Mouse (Mus musculus) kidney, embryonic 14.5 days (tissue): ENCODE data around the gene Nrxn2. TPM values are rescaled to one million over a fixed set of nuclear protein-coding genes. Genes with fewer than 3 reads are reported as not detected.

ENCODE experiments used
- ATAC-seq: fragments of 200-750 bp; cut with Nextera tagmentation; 2 replicates; pipeline ENCODE4 v1.8.0; 2017; ENCODE audit warnings: moderate number of reproducible peaks, mild to moderate bottlenecking, moderate TSS enrichment, moderate library complexity; ENCODE audit not compliant: low FRiP score, low TSS enrichment
- H3K27ac ChIP-seq: fragments of 300-500 bp; sonication (generic); 2 replicates; pipeline ENCODE4 v1.5.1; 2014; ENCODE audit warnings: low read depth, mild to moderate bottlenecking, low read length, moderate library complexity, mixed read lengths
- H3K27me3 ChIP-seq: fragments of 300-500 bp; sonication (generic); 2 replicates; pipeline ENCODE4 v1.6.1; 2014; ENCODE audit warnings: mild to moderate bottlenecking, low read length; ENCODE audit not compliant: control insufficient read depth, insufficient read depth
- H3K36me3 ChIP-seq: fragments of 300-500 bp; sonication (generic); 2 replicates; pipeline ENCODE4 v1.6.1; 2014; ENCODE audit warnings: low read length, mixed read lengths; ENCODE audit not compliant: control insufficient read depth, insufficient read depth
- H3K4me1 ChIP-seq: fragments of 300-500 bp; sonication (generic); 2 replicates; pipeline ENCODE4 v1.6.1; 2014; ENCODE audit warnings: low read length, mixed read lengths; ENCODE audit not compliant: control insufficient read depth, insufficient read depth
- H3K4me2 ChIP-seq: fragments of 300-500 bp; sonication (generic); replicated peaks from 2 replicates; pipeline ENCODE4 v1.6.1; 2014; ENCODE audit warnings: low read depth, mild to moderate bottlenecking, low read length
- H3K4me3 ChIP-seq: fragments of 300-500 bp; sonication (generic); 2 replicates; pipeline ENCODE4 v1.5.1; 2014; ENCODE audit warnings: mild to moderate bottlenecking, low read length
- H3K9ac ChIP-seq: fragments of 300-500 bp; sonication (generic); 2 replicates; pipeline ENCODE4 v1.6.1; 2014; ENCODE audit warnings: low read depth, mild to moderate bottlenecking, low read length, moderate library complexity
- H3K9me3 ChIP-seq: fragments of 300-500 bp; sonication (generic); 2 replicates; pipeline ENCODE4 v1.6.1; 2016; ENCODE audit warnings: low read length; ENCODE audit not compliant: control insufficient read depth
- WGBS: fragments of 180-500 bp; shearing (Covaris S2); extraction: QIAGEN DNeasy Blood & Tissue Kit; methylation state at CpG from one replicate; pipeline ENCODE4 v1.1.7; 2014; 5-methylcytosine and 5-hydroxymethylcytosine counted together
- polyA plus RNA-seq: library from polyadenylated mRNA; unstranded; fragments of >200 nt; fragmentation: Nextera tagmentation; extraction: Ambion mirVana; gene quantifications from 2 replicates; pipeline ENCODE4 v1.2.1, GENCODE M21; 2014

Gene Nrxn2
- polyA plus RNA-seq, 1 experiment from 2014 or later, result 5.4 TPM

GRCm38 (mm10) chr19:6515448-6515847, 96.9 kb downstream of the Nrxn2 start:
- ATAC-seq, result no peak
- WGBS, result 59% methylated on average over 5 of the region's 5 CpGs
- no peak overlapping the region for H3K4me2 ChIP-seq
- no peak overlapping the region for H3K27ac ChIP-seq
- no peaks in the 10 kb centered on the region for H3K36me3 ChIP-seq
- H3K4me1 ChIP-seq, result peaks cover 8% of the 10 kb centered on the region
- H3K9me3 ChIP-seq, result no peaks in the 10 kb centered on the region
- peaks cover 4% of the 10 kb centered on the region; the same call in 1 of the 2 replicates for H3K27me3 ChIP-seq
- H3K4me3 ChIP-seq, result no peak overlapping the region
- H3K9ac ChIP-seq, result no peak overlapping the region

GRCm38 (mm10) chr19:6516153-6516552, 97.6 kb downstream of the Nrxn2 start:
- Histone ChIP-seq H3K36me3 (no peaks in the 10 kb centered on the region), H3K27ac (no peak overlapping the region), H3K4me1 (peaks cover 8% of the 10 kb centered on the region), H3K4me3 (no peak overlapping the region), H3K9me3 (no peaks in the 10 kb centered on the region), H3K4me2 (no peak overlapping the region), H3K9ac (no peak overlapping the region), H3K27me3 (peaks cover 4% of the 10 kb centered on the region; the same call in 1 of the 2 replicates)
- ATAC-seq, result no peak
- WGBS, result 55% methylated on average over 8 of the region's 8 CpGs

- no peak overlapping the region for H3K4me3 ChIP-seq
- WGBS, result 40% methylated on average over 5 of the region's 5 CpGs
Observed at GRCm38 (mm10) chr19:6518601-6519000, 100.1 kb downstream of the Nrxn2 start.

GRCm38 (mm10) chr19:6519483-6519882, 101.0 kb downstream of the Nrxn2 start:
- Histone ChIP-seq H3K27me3 (no peaks in the 10 kb centered on the region), H3K36me3 (no peaks in the 10 kb centered on the region), H3K9ac (no peak overlapping the region), H3K9me3 (no peaks in the 10 kb centered on the region), H3K4me1 (peaks cover 2% of the 10 kb centered on the region; the same call in 1 of the 2 replicates), H3K4me2 (no peak overlapping the region), H3K27ac (no peak overlapping the region), H3K4me3 (no peak overlapping the region)
- peak; percentile 9; the same call in 1 of the 2 replicates for ATAC-seq
- 74% methylated on average over 2 of the region's 2 CpGs for WGBS

More at GRCm38 (mm10) chr19:6518601-6519000, 100.1 kb downstream of the Nrxn2 start:
- Histone ChIP-seq H3K4me2 (no peak overlapping the region), H3K9me3 (no peaks in the 10 kb centered on the region), H3K9ac (0 out of 2 replicates have a peak overlapping the region, but pooled peaks have one; percentile 14), H3K27ac (no peak overlapping the region), H3K36me3 (no peaks in the 10 kb centered on the region), H3K4me1 (peaks cover 3% of the 10 kb centered on the region), H3K27me3 (no peaks in the 10 kb centered on the region; the same call in 1 of the 2 replicates)
- ATAC-seq, result no peak

- Histone ChIP-seq H3K27me3 (no peaks in the 10 kb centered on the region), H3K4me1 (peaks cover 5% of the 10 kb centered on the region; the same call in 1 of the 2 replicates), H3K9me3 (no peaks in the 10 kb centered on the region), H3K27ac (no peak overlapping the region), H3K9ac (no peak overlapping the region), H3K4me3 (no peak overlapping the region), H3K4me2 (no peak overlapping the region), H3K36me3 (no peaks in the 10 kb centered on the region)
- WGBS, result 49% methylated on average over 3 of the region's 3 CpGs
- ATAC-seq, result no peak
Observed at GRCm38 (mm10) chr19:6521630-6522029, 103.1 kb downstream of the Nrxn2 start.

- no peak overlapping the region for H3K4me2 ChIP-seq
- H3K4me1 ChIP-seq, result peaks cover 5% of the 10 kb centered on the region; the same call in 1 of the 2 replicates
- no peaks in the 10 kb centered on the region for H3K27me3 ChIP-seq
- 89% methylated on average over 14 of the region's 14 CpGs for WGBS
- H3K36me3 ChIP-seq, result no peaks in the 10 kb centered on the region
- H3K4me3 ChIP-seq, result no peak overlapping the region
- H3K9me3 ChIP-seq, result no peaks in the 10 kb centered on the region
- H3K27ac ChIP-seq, result no peak overlapping the region
- ATAC-seq, result no peak
- H3K9ac ChIP-seq, result no peak overlapping the region
Observed at GRCm38 (mm10) chr19:6522289-6522688, 103.8 kb downstream of the Nrxn2 start.

GRCm38 (mm10) chr19:6525023-6525422, 106.5 kb downstream of the Nrxn2 start:
- no peaks in the 10 kb centered on the region for H3K36me3 ChIP-seq
- H3K9me3 ChIP-seq, result no peaks in the 10 kb centered on the region
- no peak for ATAC-seq
- H3K4me1 ChIP-seq, result peaks cover 18% of the 10 kb centered on the region
- no peaks in the 10 kb centered on the region; the same call in 1 of the 2 replicates for H3K27me3 ChIP-seq
- no peak overlapping the region for H3K4me3 ChIP-seq
- no peak overlapping the region for H3K27ac ChIP-seq
- 78% methylated on average over 4 of the region's 4 CpGs for WGBS
- no peak overlapping the region for H3K9ac ChIP-seq
- H3K4me2 ChIP-seq, result no peak overlapping the region

GRCm38 (mm10) chr19:6526010-6526409, 107.5 kb downstream of the Nrxn2 start:
- Histone ChIP-seq H3K27ac (no peak overlapping the region), H3K4me2 (no peak overlapping the region), H3K9ac (no peak overlapping the region), H3K9me3 (no peaks in the 10 kb centered on the region), H3K27me3 (peaks cover 2% of the 10 kb centered on the region; the same call in 1 of the 2 replicates), H3K4me1 (peaks cover 18% of the 10 kb centered on the region), H3K4me3 (no peak overlapping the region), H3K36me3 (no peaks in the 10 kb centered on the region)
- 91% methylated on average over 9 of the region's 9 CpGs for WGBS
- no peak for ATAC-seq

GRCm38 (mm10) chr19:6527439-6527838, 108.9 kb downstream of the Nrxn2 start:
- H3K36me3 ChIP-seq, result no peaks in the 10 kb centered on the region
- H3K4me1 ChIP-seq, result peaks cover 25% of the 10 kb centered on the region
- peaks cover 11% of the 10 kb centered on the region for H3K27me3 ChIP-seq
- no peak overlapping the region for H3K27ac ChIP-seq
- no peak for ATAC-seq
- H3K4me3 ChIP-seq, result no peak overlapping the region
- no peaks in the 10 kb centered on the region for H3K9me3 ChIP-seq
- no peak overlapping the region for H3K9ac ChIP-seq
- H3K4me2 ChIP-seq, result no peak overlapping the region
- WGBS, result 87% methylated on average over 3 of the region's 3 CpGs
